Comparison of ENCODE assay signal across 8 mouse cellular contexts in the genomic region with DNA sequence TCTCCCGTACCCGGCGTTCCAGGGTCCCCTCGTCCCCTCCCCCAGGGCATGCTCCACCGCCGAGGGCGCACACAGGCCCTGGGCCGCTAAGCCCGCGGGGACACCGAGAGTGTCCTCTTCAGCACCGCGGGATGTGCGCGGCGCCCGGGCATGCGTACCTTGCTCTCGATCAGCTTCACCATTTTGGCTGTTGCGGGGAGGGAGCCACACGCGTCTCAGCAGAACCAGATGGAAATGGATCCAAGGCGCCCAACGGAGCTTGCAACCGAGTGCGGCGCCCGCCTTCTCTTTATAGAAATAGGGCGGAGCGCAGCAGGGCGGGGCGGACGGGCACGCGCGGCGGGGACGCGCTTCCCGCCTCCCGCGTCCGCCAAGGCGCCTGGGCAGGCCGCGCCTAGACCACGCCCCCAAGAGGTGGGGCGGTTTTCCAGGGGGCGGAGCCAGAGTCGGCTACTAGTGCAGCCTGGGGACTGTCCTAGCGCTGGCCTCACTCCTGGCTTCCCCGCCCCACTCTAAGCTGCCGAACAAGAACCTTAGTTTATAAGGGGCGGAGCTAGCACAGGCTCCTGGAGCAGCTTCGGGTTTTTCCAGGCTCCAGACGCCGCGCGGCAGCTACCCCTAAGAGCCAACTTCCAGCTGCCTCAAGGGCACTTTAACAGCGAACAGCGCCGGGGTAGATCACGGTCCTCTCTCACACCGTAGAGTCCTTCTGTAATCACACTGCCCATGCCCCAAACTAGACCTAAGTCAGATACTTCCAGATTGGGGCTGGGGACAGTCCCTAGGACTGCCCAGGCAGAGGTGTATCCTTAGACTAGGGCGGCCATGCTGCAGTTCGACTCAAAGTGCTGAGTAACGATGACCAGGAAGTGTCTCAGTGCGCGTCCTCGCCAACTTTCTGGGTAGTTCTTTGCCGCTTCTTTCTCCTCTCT. TPM values are rescaled to one million over a fixed set of nuclear protein-coding genes. Genes with fewer than 3 reads are reported as not detected.
DNase-seq lines count a peak whose midpoint lies in the region; ATAC-seq and TF ChIP-seq lines count a peak whose summit lies in the region.

Txn1 (minus strand) TSS at position 383 of the 932 bp plus-strand sequence.

- under 1% methylated on average over 67 of the region's 71 CpGs for WGBS in hindbrain, postnatal 0 days

- H3K36me3 ChIP-seq in hindbrain, postnatal 0 days (ENCODE audit: insufficient read depth, low read length), result peaks cover 4% of the 10 kb centered on the region; the same call in 1 of the 2 replicates

- H3K4me1 ChIP-seq in hindbrain, postnatal 0 days (ENCODE audit: insufficient read depth, low read length), result 0 out of 2 replicates have a peak, but pooled peaks cover 5% of the 10 kb centered on the region

- no peaks in the 10 kb centered on the region for H3K9me3 ChIP-seq in hindbrain, postnatal 0 days (ENCODE audit: low read length)

- TF ChIP-seq CTCF in gastrocnemius, adult 2 months (IDR thresholded peaks at IDR 0.05), result no peak
- no peak for TF ChIP-seq CTCF in hindbrain, postnatal 0 days (IDR thresholded peaks at IDR 0.05; ENCODE audit: low read depth)
- no peak; the same call in 1 of the 2 replicates for TF ChIP-seq CTCF in left cerebral cortex, adult 2 months (IDR thresholded peaks at IDR 0.05)

- peak within 1 kb of the TSS; percentile 99 for H3K27ac ChIP-seq in gastrocnemius, adult 2 months
- peak within 1 kb of the TSS; percentile 91 for H3K27ac ChIP-seq in hindbrain, postnatal 0 days
- peak within 1 kb of the TSS; percentile 95 for H3K27ac ChIP-seq in left cerebral cortex, adult 2 months

- intact Hi-C loops in gastrocnemius, adult 2 months (cut with DNase I), result no loop called here
- intact Hi-C loops in left cerebral cortex, adult 2 months (cut with DNase I), result loop anchor here (10.0 kb wide), 1 partner anchor 959 kb away; the partner anchor contains the start of gene Ecpas

- DNase-seq in ZHBTc4 (ENCODE audit: low read depth, low spot score), result peak; percentile 99
- DNase-seq in gastrocnemius, adult 2 months, result peak; percentile 99
- peak; percentile 98 for DNase-seq in hindbrain, postnatal 0 days (ENCODE audit: low spot score)
- DNase-seq in left cerebral cortex, adult 2 months (ENCODE audit: extremely low spot score in 1 of 2, low spot score in 2 of 2), result peak; percentile 94 to 97
- DNase-seq in right cerebral cortex, adult 2 months (ENCODE audit: low spot score in 2 of 2), result peak; percentile 90 to 93
- DNase-seq in urinary bladder, postnatal 14 days (ENCODE audit: low spot score), result peak; percentile 98

- no peaks in the 10 kb centered on the region for H3K27me3 ChIP-seq in hindbrain, postnatal 0 days (ENCODE audit: insufficient read depth, low read length)

- H3K4me3 ChIP-seq in gastrocnemius, adult 2 months, result peak within 1 kb of the TSS; percentile 85
- peak within 1 kb of the TSS; percentile 92 for H3K4me3 ChIP-seq in hindbrain, postnatal 0 days (ENCODE audit: low read length)
- H3K4me3 ChIP-seq in left cerebral cortex, adult 2 months, result peak within 1 kb of the TSS; percentile 69

- peak within 1 kb of the TSS; percentile 89 for H3K9ac ChIP-seq in hindbrain, postnatal 0 days (replicated peaks; ENCODE audit: low read length)

- peak; percentile 81 for ATAC-seq in common myeloid progenitor, adult 5-6 weeks (replicated peaks; ENCODE audit: low read depth, poor library complexity, severe bottlenecking)
- ATAC-seq in hindbrain, postnatal 0 days, result peak; percentile 98
- peak; percentile 70 for ATAC-seq in megakaryocyte, adult 5-6 weeks (ENCODE audit: poor library complexity, severe bottlenecking)

- peak within 1 kb of the TSS; percentile 63 for H3K4me2 ChIP-seq in hindbrain, postnatal 0 days (ENCODE audit: low read depth, low read length)

RNA-seq across cellular contexts. Expression of gene Txn1, which starts in this region (rescaled TPM):
- total RNA-seq in common myeloid progenitor, adult 5-6 weeks (2017), result 148 and 206 TPM in 2 replicates
- total RNA-seq in gastrocnemius, adult 2 months (2021), result 10 to 100 TPM; 74.7 to 77.6 TPM
- 93.5 and 113 TPM in 2 replicates for total RNA-seq in hindbrain, postnatal 0 days (2014; rRNA removed)
- polyA plus RNA-seq in hindbrain, postnatal 0 days (2015; fragmentation: Nextera tagmentation; extraction: Ambion mirVana), result 360 and 370 TPM in 2 replicates
- 100 to 1,000 TPM in 1 of 2 experiments, 10 to 100 TPM in 1; 96.7 to 102 TPM for total RNA-seq in left cerebral cortex, adult 2 months (2021)
- total RNA-seq in megakaryocyte, adult 5-6 weeks (2015), result 434 and 449 TPM in 2 replicates
- 184 and 195 TPM in 2 replicates for total RNA-seq in megakaryocyte, adult 5-6 weeks (2017)

Comparison
In these comparisons a context has a peak if more than half of its experiments do, and no peak if none do; other contexts are left out.
1. Peak in every context shown above with its lines: DNase-seq, ATAC-seq, H3K4me3 ChIP-seq and H3K27ac ChIP-seq.